Mouse (Mus musculus) MEL (cell line): ENCODE measurements around the gene Larp1b.

ENCODE experiments used
- CTCF ChIP-seq, 3 experiments: IDR thresholded peaks in 2 of 3; conservative IDR thresholded peaks in 1 of 3; 2 replicates each; pipeline ENCODE4 v1.5.1; 2011 to 2012; ENCODE audit warnings: low read length in 3 of 3, low read depth in 2 of 3, mild to moderate bottlenecking in 2 of 3, improper control_type of control experiment in 1 of 3, inconsistent platforms in 1 of 3, mixed read lengths in 1 of 3, moderate library complexity in 1 of 3; ENCODE audit not compliant: control insufficient read depth in 1 of 3, insufficient read depth in 1 of 3, poor library complexity in 1 of 3, severe bottlenecking in 1 of 3
- ELF1 ChIP-seq: IDR thresholded peaks from 2 replicates; pipeline ENCODE4 v1.6.1; 2014; ENCODE audit warnings: low read depth, mild to moderate bottlenecking, inconsistent platforms, low read length, improper control_type of control experiment, moderate library complexity
- EP300 ChIP-seq, 2 experiments: IDR thresholded peaks; 2 replicates each; pipeline ENCODE4 v1.6.1; 2011; ENCODE audit warnings: improper control_type of control experiment in 2 of 2, low read length in 2 of 2, low read depth in 1 of 2, mild to moderate bottlenecking in 1 of 2
- GATA1 ChIP-seq: IDR thresholded peaks from 2 replicates; pipeline ENCODE4 v1.6.1; 2011; ENCODE audit warnings: low read depth, low read length, improper control_type of control experiment
- HCFC1 ChIP-seq: IDR thresholded peaks from 2 replicates; pipeline ENCODE4 v1.6.1; 2012; ENCODE audit warnings: low read depth, mild to moderate bottlenecking, inconsistent platforms, low read length, improper control_type of control experiment, moderate library complexity
- JUND ChIP-seq: IDR thresholded peaks from 2 replicates; pipeline ENCODE4 v1.6.1; 2011; ENCODE audit warnings: low read depth, mild to moderate bottlenecking, improper control_type of control experiment, low read length
- KAT2A ChIP-seq: conservative IDR thresholded peaks from 2 replicates; pipeline ENCODE4 v1.6.1; 2012; ENCODE audit warnings: low read depth, low read length, improper control_type of control experiment, inconsistent platforms
- MAX ChIP-seq: IDR thresholded peaks from 2 replicates; pipeline ENCODE4 v1.6.1; 2011; ENCODE audit warnings: low read length, improper control_type of control experiment
- MEF2A ChIP-seq: IDR thresholded peaks from 2 replicates; pipeline ENCODE4 v1.6.1; 2014; ENCODE audit warnings: low read depth, mild to moderate bottlenecking, inconsistent platforms, low read length, improper control_type of control experiment; ENCODE audit not compliant: poor library complexity, insufficient replicate concordance, severe bottlenecking; ENCODE audit errors: extremely low read depth
- NRF1 ChIP-seq: IDR thresholded peaks from 2 replicates; pipeline ENCODE4 v1.6.1; 2014; ENCODE audit warnings: low read depth, mild to moderate bottlenecking, inconsistent platforms, low read length, improper control_type of control experiment, moderate library complexity; ENCODE audit not compliant: poor library complexity, insufficient read depth, severe bottlenecking
- POLR2A ChIP-seq, 2 experiments: IDR thresholded peaks; 2 replicates each; pipeline ENCODE4 v1.6.1; 2011 to 2012; ENCODE audit warnings: low read length in 2 of 2, mild to moderate bottlenecking in 2 of 2, control low read depth in 1 of 2, improper control_type of control experiment in 1 of 2, low read depth in 1 of 2, moderate library complexity in 1 of 2; ENCODE audit not compliant: control insufficient read depth in 1 of 2, insufficient read depth in 1 of 2, poor library complexity in 1 of 2
- TAL1 ChIP-seq: IDR thresholded peaks from 2 replicates; pipeline ENCODE4 v1.6.1; 2012; ENCODE audit warnings: mild to moderate bottlenecking, inconsistent platforms, low read length, moderate library complexity, mixed read lengths
- USF1 ChIP-seq: IDR thresholded peaks from 2 replicates; pipeline ENCODE4 v1.6.1; 2014; ENCODE audit warnings: low read depth, mild to moderate bottlenecking, inconsistent platforms, low read length, improper control_type of control experiment, moderate library complexity

DNA sequence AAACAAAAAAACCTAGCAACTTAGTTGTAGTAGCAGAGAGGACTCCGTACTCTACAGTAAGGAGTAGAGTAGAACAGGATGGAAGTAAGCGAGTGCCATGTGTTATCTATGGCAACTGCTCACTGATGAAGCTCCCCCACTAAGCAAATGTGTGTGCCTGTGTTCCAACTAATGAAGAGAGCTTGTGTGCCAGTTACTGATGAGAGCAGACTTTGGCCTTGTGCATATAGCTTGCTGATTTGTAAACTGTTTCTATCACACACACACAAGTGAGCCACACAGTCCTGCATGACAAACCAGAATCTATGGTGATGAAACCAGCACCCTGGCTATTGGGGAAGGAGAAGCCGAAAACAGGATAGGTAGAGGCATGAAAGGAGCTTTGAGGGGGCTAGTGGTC, 60.4 kb downstream of the Larp1b start:
- TF ChIP-seq NRF1 (no peak), GATA1 (no peak), MEF2A (no peak), JUND (no peak), CTCF (IDR thresholded peaks at IDR 0.05 in 2 of 3, conservative IDR thresholded peaks at IDR 0.05 in 1 of 3; ENCODE audit: control insufficient read depth in 1 of 3, insufficient read depth in 1 of 3, low read depth in 2 of 3, low read length in 3 of 3, poor library complexity in 1 of 3, severe bottlenecking in 1 of 3) (no peak), ELF1 (no peak), TAL1 (no peak), USF1 (no peak), KAT2A (no peak), POLR2A (IDR thresholded peaks at IDR 0.05; ENCODE audit: control insufficient read depth in 1 of 2, insufficient read depth in 1 of 2, low read depth in 1 of 2, low read length in 2 of 2, poor library complexity in 1 of 2) (no peak), EP300 (IDR thresholded peaks at IDR 0.05; ENCODE audit: low read depth in 1 of 2, low read length in 2 of 2) (no peak), HCFC1 (no peak), MAX (no peak)
